Mouse (Mus musculus) limb, embryonic 10.5 days (tissue): ENCODE data around the gene Tsnaxip1. TPM values are rescaled to one million over a fixed set of nuclear protein-coding genes. Genes with fewer than 3 reads are reported as not detected.
A peak's percentile ranks its signal among the peaks of the same experiment; 100 is the strongest.
"Not testable (repeated sequence)": the region's sequence is repeated elsewhere in the genome, so short reads cannot be mapped to it uniquely, and the experiment has no call there.

Source experiments
- DNase-seq: peaks from one replicate; pipeline ENCODE4 v3.0.0-alpha.2; 2017; ENCODE audit warnings: low spot score
- H3K27ac ChIP-seq: fragments of 300-500 bp; sonication (generic); 2 replicates; pipeline ENCODE4 v1.5.1; 2016; ENCODE audit warnings: mild to moderate bottlenecking
- H3K27me3 ChIP-seq: fragments of 300-500 bp; sonication (generic); 2 replicates; pipeline ENCODE4 v1.6.1; 2016; ENCODE audit warnings: low read depth, mild to moderate bottlenecking; ENCODE audit not compliant: poor library complexity, severe bottlenecking
- H3K36me3 ChIP-seq: fragments of 300-500 bp; sonication (generic); 2 replicates; pipeline ENCODE4 v1.6.1; 2016; ENCODE audit warnings: mild to moderate bottlenecking, moderate library complexity
- H3K4me1 ChIP-seq: fragments of 300-500 bp; sonication (generic); 2 replicates; pipeline ENCODE4 v1.6.1; 2016
- H3K4me3 ChIP-seq: fragments of 300-500 bp; sonication (generic); 2 replicates; pipeline ENCODE4 v1.5.1; 2016; ENCODE audit warnings: mild to moderate bottlenecking, moderate library complexity
- H3K9me3 ChIP-seq: fragments of 300-500 bp; sonication (generic); replicated peaks from 2 replicates; pipeline ENCODE4 v1.6.1; 2016; ENCODE audit warnings: mild to moderate bottlenecking
- WGBS: fragments of 180-500 bp; shearing (Covaris S2); methylation state at CpG from one replicate; pipeline ENCODE4 v1.1.7; 2016; 5-methylcytosine and 5-hydroxymethylcytosine counted together
- polyA plus RNA-seq: library from polyadenylated mRNA; unstranded; fragments of >200 nt; fragmentation: Nextera tagmentation; extraction: Ambion mirVana; gene quantifications from 2 replicates; pipeline ENCODE4 v1.2.1, GENCODE M21; 2016

The Tsnaxip1 gene
- polyA plus RNA-seq, 1 experiment from 2014 or later, result 0.14 TPM

- not testable (repeated sequence) for DNase-seq, H3K4me3 ChIP-seq, H3K36me3 ChIP-seq, H3K4me1 ChIP-seq, H3K27me3 ChIP-seq, H3K9me3 ChIP-seq, H3K27ac ChIP-seq
- WGBS, result 90% methylated on average over 2 of the region's 2 CpGs
Observed at GRCm38 (mm10) chr8:105833740-105834139, 6.2 kb downstream of the Tsnaxip1 start.

GRCm38 (mm10) chr8:105835318-105835717, 7.8 kb downstream of the Tsnaxip1 start:
- H3K36me3 ChIP-seq, result no peaks in the 10 kb centered on the region
- no peak overlapping the region for H3K27ac ChIP-seq
- H3K4me3 ChIP-seq, result no peak overlapping the region
- H3K9me3 ChIP-seq, result no peaks in the 10 kb centered on the region
- WGBS, result 33% methylated on average over 11 of the region's 11 CpGs
- no peaks in the 10 kb centered on the region for H3K27me3 ChIP-seq
- DNase-seq, result peak; percentile 57
- H3K4me1 ChIP-seq, result no peaks in the 10 kb centered on the region

- H3K36me3 ChIP-seq, result peaks cover 10% of the 10 kb centered on the region
- H3K4me1 ChIP-seq, result no peaks in the 10 kb centered on the region
- no peak overlapping the region for H3K27ac ChIP-seq
- no peak overlapping the region for H3K4me3 ChIP-seq
- H3K27me3 ChIP-seq, result no peaks in the 10 kb centered on the region
- 89% methylated on average over 6 of the region's 6 CpGs for WGBS
- H3K9me3 ChIP-seq, result no peaks in the 10 kb centered on the region
- DNase-seq, result no peak
Observed at GRCm38 (mm10) chr8:105836991-105837390, 9.5 kb downstream of the Tsnaxip1 start.

- no peak for DNase-seq
- Histone ChIP-seq H3K4me1 (no peaks in the 10 kb centered on the region), H3K4me3 (no peak overlapping the region), H3K36me3 (peaks cover 31% of the 10 kb centered on the region), H3K27ac (no peak overlapping the region), H3K27me3 (no peaks in the 10 kb centered on the region), H3K9me3 (no peaks in the 10 kb centered on the region)
- 91% methylated on average over 5 of the region's 5 CpGs for WGBS
Observed at GRCm38 (mm10) chr8:105839209-105839608, 11.7 kb downstream of the Tsnaxip1 start.

- Histone ChIP-seq H3K9me3 (no peaks in the 10 kb centered on the region), H3K27me3 (no peaks in the 10 kb centered on the region), H3K27ac (no peak overlapping the region), H3K4me3 (no peak overlapping the region), H3K36me3 (peaks cover 81% of the 10 kb centered on the region), H3K4me1 (peaks cover 8% of the 10 kb centered on the region)
- 90% methylated on average over 11 of the region's 11 CpGs for WGBS
- no peak for DNase-seq
Observed at GRCm38 (mm10) chr8:105846678-105847077, 19.1 kb downstream of the Tsnaxip1 start.

GRCm38 (mm10) chr8:105850014-105850413, 22.5 kb downstream of the Tsnaxip1 start:
- Histone ChIP-seq H3K4me1 (peaks cover 8% of the 10 kb centered on the region), H3K4me3 (0 out of 2 replicates have a peak overlapping the region, but pooled peaks have one; percentile 79), H3K27me3 (no peaks in the 10 kb centered on the region), H3K27ac (no peak overlapping the region), H3K36me3 (peaks cover 50% of the 10 kb centered on the region), H3K9me3 (no peaks in the 10 kb centered on the region)
- DNase-seq, result no peak
- WGBS, result 88% methylated on average over 4 of the region's 4 CpGs

- DNase-seq, result no peak
- no peaks in the 10 kb centered on the region for H3K27me3 ChIP-seq
- H3K27ac ChIP-seq, result no peak overlapping the region
- peaks cover 10% of the 10 kb centered on the region for H3K4me1 ChIP-seq
- H3K9me3 ChIP-seq, result no peaks in the 10 kb centered on the region
- peak overlapping the region; percentile 79 for H3K4me3 ChIP-seq
- WGBS, result 83% methylated on average over 7 of the region's 7 CpGs
- peaks cover 44% of the 10 kb centered on the region for H3K36me3 ChIP-seq
Observed at GRCm38 (mm10) chr8:105850611-105851010, 23.1 kb downstream of the Tsnaxip1 start.

DNA sequence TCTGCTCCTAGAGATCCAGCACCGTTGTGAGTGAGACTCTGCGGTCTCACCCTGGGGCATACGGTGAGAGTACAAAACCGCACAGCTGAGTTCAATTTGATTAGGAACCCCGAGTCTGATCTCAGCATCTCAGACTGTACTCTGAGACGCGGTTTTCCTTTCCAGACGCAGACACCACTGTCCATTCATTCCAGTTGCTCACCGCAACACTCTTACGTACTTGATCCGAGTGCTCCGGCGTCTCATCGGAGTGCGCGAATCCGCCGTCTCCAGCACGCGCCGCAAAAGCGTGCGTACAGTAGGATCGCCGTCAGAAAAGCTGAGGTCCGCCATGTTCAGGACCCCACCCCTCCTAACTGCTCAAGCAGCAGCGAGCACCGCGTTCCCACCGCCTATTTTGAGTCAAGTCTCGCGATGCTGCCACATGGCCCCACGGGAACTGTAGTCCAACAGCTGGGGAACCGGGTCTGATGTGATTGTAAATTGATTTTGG, 24.2 kb downstream of the Tsnaxip1 start:
- H3K27ac ChIP-seq, result peak overlapping the region; percentile 85

GRCm38 (mm10) chr8:105852146-105852729, 24.7 kb downstream of the Tsnaxip1 start:
- DNase-seq, result no peak
- no peak overlapping the region for H3K27ac ChIP-seq
- WGBS, result 86% methylated on average over 12 of the region's 12 CpGs

More for the DNA sequence above, 24.2 kb downstream of the Tsnaxip1 start:
- peak; percentile 92 for DNase-seq
- Histone ChIP-seq H3K9me3 (no peaks in the 10 kb centered on the region), H3K36me3 (peaks cover 33% of the 10 kb centered on the region), H3K27me3 (no peaks in the 10 kb centered on the region), H3K4me3 (peak overlapping the region; percentile 79), H3K4me1 (peaks cover 21% of the 10 kb centered on the region)
- under 1% methylated on average over 34 of the region's 34 CpGs for WGBS

GRCm38 (mm10) chr8:105853178-105853577, 25.6 kb downstream of the Tsnaxip1 start, which contains the start of gene Cenpt:
TSS of gene Cenpt (minus strand) at chr8:105853278.
- H3K9me3 ChIP-seq, result no peaks in the 10 kb centered on the region
- H3K36me3 ChIP-seq, result peaks cover 27% of the 10 kb centered on the region
- H3K4me1 ChIP-seq, result peaks cover 35% of the 10 kb centered on the region
- no peaks in the 10 kb centered on the region for H3K27me3 ChIP-seq
- 92% methylated on average over 3 of the region's 3 CpGs for WGBS
- no peak for DNase-seq
- H3K4me3 ChIP-seq, result no peak within 1 kb of the TSS; the same call in none of the 2 replicates
- no peak within 1 kb of the TSS for H3K27ac ChIP-seq

More at GRCm38 (mm10) chr8:105852146-105852729, 24.7 kb downstream of the Tsnaxip1 start:
- H3K4me1 ChIP-seq, result peaks cover 26% of the 10 kb centered on the region
- no peaks in the 10 kb centered on the region for H3K9me3 ChIP-seq
- H3K4me3 ChIP-seq, result peak overlapping the region; percentile 79; the same call in 1 of the 2 replicates
- H3K27me3 ChIP-seq, result no peaks in the 10 kb centered on the region
- peaks cover 30% of the 10 kb centered on the region for H3K36me3 ChIP-seq

GRCm38 (mm10) chr8:105854303-105854702, 26.8 kb downstream of the Tsnaxip1 start:
- Histone ChIP-seq H3K36me3 (peaks cover 24% of the 10 kb centered on the region), H3K4me3 (peak overlapping the region; percentile 67), H3K27me3 (no peaks in the 10 kb centered on the region), H3K4me1 (peaks cover 45% of the 10 kb centered on the region), H3K9me3 (no peaks in the 10 kb centered on the region), H3K27ac (peak overlapping the region; percentile 96)
- 27% methylated on average over 8 of the region's 8 CpGs for WGBS
- no peak for DNase-seq

GRCm38 (mm10) chr8:105854715-105855216, 27.2 kb downstream of the Tsnaxip1 start, which contains the start of gene Thap11:
TSS of gene Thap11 (plus strand) at chr8:105855132.
- under 1% methylated on average over 43 of the region's 43 CpGs for WGBS
- no peaks in the 10 kb centered on the region for H3K27me3 ChIP-seq
- peak; percentile 96 for DNase-seq

More at GRCm38 (mm10) chr8:105854715-105855216, 27.2 kb downstream of the Tsnaxip1 start, which contains the start of gene Thap11:
- Histone ChIP-seq H3K27ac (peak within 1 kb of the TSS; percentile 96), H3K36me3 (peaks cover 20% of the 10 kb centered on the region), H3K9me3 (no peaks in the 10 kb centered on the region), H3K4me3 (peak within 1 kb of the TSS; percentile 67), H3K4me1 (peaks cover 50% of the 10 kb centered on the region)
